Mouse (Mus musculus) 416B (cell line): ENCODE measurements around the gene Fam136a.
A peak's percentile ranks its signal among the peaks of the same experiment; 100 is the strongest.
"Not testable (repeated sequence)": the region's sequence is repeated elsewhere in the genome, so short reads cannot be mapped to it uniquely, and the experiment has no call there.

Experiments
- DNase-seq: peaks from one replicate; pipeline ENCODE4 v3.0.0; 2011; ENCODE audit warnings: low read depth

Gene Fam136a

DNA sequence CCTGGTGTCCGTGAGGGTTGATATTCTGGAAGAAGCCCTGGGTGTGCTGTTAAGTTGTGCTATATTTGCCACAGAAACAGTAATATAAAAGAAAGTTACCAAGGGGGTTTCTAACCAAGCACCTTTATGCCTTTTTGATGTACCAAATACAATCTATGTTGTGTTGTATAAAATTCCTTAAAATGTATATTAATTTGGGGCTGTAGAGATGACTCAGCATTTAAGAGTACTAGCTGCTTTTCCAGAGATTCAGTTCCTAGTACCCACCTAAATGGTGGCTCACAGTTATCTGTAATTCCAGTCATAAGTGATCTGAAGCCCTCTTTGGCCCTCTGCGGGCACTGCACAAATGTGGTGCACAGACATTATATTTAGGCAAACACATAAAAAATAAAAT, 1.4 kb downstream of the Fam136a start:
- DNase-seq = no peak

DNA sequence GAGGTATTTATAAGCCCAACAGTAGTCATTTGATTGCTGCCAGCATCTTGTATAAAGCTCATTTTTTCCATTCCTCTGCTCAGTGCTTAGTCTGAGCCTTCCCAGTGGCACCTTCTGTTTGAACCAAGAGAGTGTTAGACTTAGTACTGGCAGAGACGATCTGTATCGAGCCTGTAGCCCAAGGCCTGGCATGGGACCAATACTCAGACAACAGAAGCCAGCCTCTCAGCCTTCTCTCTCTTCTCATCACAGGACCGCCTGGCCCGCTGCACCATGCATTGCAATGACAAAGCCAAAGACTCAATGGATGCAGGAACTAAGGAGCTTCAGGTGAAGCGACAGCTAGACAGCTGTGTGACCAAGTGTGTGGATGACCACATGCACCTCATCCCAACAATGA, 3.0 kb downstream of the Fam136a start:
- no peak for DNase-seq

DNA sequence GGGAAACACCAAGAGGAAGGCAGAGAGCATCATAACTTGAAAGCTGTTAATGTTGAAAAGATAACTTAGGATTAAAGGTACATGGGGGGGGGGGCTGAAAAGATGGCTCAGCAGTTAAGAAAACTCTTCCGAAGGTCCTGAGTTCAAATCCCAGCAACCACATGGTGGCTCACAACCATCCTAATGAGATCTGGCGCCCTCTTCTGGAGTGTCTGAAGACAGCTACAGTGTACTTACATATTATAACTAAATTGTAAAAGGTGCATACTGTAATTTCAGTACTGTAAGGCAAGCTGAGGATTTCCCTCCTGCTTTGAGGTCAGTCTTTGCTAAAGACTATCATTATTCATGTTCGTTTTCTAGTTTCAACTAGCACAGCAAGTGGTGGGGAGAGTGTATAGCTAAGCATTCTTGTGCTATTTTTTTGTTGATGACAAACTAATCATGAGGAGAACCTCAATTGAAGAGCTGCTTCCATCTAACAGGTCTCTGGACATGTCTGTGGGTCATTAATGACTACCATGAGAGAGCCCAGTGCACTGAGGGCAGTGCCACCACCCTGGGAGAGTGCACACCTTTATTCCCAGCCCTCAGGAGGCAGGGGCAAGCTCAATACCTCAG, 4.8 kb downstream of the Fam136a start:
- DNase-seq = peak; percentile 73

DNA sequence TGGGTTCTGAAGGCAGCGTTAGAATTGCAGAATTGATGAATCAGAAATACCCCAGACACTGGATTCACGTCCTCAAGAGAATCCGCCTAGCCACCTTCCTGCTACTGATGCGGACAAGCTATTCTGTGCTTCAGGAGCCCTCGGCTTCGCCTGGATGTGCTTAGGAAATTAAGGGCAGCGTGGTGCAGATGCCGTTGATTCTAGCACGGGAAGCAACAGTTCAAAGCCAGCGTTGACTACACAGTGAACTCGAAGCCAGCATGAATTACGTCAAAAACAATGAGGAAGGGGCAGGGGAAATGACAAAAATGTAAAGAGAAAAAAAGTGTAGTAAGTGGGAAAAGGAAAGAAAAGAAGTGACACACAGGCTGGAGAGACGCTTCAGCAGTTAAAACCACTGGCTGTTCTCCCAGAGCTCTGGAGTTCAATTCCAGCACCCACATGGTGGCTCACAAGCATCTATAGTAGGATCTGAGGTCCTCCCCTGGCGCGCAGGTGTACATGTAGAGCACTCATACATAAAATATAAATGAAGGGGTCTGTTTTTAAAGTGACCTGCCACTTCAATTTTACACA, 5.4 kb downstream of the Fam136a start, which contains the start of gene Snrpg:
Gene Snrpg (plus strand): TSS at position 541 of the 576 bp plus-strand sequence.
- DNase-seq = no peak

DNA sequence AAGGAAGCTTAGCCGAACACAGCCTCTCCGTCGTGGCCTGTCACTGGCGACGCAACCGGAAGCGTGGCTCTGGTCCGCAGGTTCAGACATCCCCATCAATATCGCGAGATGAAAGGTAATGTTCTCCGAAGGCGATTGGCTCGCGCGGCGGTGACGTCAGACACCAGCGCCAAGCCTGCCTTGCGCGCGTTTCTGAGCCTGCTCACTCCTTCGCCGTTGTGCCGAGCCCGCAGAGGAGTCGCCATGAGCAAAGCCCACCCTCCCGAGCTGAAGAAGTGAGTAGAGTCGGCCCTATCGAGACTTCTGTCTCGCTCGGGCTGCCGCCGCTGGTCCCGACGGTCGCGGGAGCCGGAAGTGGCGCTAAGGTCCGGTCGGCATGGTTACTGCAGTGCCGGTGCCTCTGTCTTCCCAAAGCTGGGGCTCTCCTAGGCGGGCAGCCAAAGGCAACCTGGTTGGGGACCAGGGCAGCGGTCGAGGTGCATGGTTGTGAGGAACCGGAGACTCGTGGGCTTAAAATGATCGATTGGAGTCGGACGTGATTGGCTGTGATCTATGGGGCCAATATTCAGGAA, 6.0 kb downstream of the Fam136a start:
- peak; percentile 98 for DNase-seq

DNA sequence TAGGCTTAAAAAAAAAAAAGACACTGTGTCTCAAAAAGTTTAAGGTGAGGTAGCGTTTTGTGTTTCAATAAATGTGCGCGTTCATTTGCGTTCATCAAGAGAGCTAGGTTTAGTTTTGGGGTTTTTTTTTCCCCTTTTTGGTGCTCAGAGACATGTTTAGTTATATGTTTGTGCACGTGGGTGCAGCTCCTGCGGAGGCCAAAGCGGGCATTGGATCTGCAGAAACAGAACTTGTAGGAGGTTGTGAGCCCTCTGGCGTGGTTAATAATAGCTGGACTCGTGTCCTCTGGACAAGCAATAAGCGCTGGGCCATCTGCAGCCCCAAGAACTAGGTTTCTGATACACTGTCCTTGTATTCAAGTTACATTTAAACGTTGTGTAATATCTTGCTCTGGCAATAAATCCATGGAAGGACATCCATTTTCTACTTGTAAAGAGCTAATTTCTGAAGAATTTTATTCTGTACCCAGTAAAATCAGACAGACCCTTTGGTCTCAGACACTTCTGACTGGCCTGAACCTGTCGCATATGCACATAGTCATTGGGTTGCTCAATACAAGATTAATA, 6.6 kb downstream of the Fam136a start:
- DNase-seq = peak; percentile 48

DNA sequence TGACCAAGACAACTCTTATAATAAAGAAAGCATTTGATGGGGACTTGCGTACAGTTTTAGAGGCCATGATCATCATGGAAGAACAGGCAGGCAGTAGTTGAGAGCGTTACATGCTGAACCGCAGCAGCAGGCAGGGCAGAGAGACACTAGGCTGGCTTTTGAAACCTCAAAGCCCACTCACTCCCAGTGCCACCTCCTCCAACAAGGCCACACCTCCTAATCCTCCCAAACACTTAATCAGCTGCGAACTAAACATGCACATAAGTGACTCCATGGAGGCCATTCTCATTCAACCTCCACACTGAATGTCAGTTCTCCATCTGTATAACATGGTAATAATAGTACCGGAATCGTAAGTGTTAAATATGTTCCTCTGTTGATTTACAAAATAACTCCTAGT, 8.1 kb downstream of the Fam136a start:
- DNase-seq = no peak

DNA sequence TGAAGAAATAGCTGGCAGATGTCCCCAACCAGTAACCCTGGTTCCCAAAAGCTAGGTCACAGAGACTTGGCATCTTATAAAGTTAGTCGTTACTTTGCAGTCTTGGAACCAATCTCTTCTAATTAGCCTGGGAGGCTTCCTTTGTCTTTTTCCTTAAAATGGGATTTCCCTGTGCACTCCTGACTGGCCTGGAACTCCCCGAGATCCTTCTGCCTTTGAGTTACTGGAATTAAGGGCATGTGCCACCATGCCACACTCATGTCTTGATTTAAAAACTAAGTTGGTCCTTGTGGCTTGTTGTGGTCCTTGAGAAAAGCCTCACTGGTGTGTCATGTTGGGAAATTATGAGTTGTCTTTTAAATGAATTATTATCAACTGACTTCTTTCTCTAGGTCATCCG, 12.9 kb downstream of the Fam136a start:
- DNase-seq = no peak

DNA sequence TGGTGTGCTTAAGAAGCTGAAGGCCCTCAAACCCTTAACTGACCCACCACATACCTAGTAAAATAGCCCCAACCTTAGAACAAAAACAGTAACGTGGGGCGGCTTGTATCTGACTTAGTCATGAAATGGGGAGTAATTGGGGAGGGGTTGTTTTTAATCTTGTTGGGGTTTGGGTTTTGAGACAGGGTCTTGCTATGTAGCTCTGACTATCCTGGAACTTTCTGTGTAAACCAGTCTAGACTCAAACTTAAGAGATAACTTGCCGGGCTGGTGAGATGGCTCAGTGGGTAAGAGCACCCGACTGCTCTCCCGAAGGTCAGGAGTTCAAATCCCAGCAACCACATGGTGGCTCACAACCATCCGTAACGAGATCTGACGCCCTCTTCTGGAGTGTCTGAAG, 14.7 kb downstream of the Fam136a start:
- DNase-seq = not testable (repeated sequence)

DNA sequence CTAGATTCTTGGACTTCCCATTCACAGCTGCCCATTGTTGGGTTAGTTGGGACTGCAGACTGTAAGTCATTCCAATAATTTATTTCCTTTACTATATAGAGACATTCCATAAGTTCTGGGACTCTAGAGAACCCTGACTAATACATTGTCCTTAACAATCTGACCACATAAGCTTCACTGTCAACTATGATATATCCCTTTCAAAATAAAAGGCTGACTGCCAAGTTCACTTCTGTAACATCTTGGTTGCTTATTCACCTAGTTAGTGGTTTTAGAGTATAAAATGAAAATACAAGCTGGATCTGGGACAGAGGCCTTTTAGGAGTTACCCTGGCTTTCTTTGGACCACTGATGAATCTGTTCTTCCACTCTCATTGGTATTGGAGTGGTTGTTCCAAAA, 17.1 kb downstream of the Fam136a start:
- no peak for DNase-seq

DNA sequence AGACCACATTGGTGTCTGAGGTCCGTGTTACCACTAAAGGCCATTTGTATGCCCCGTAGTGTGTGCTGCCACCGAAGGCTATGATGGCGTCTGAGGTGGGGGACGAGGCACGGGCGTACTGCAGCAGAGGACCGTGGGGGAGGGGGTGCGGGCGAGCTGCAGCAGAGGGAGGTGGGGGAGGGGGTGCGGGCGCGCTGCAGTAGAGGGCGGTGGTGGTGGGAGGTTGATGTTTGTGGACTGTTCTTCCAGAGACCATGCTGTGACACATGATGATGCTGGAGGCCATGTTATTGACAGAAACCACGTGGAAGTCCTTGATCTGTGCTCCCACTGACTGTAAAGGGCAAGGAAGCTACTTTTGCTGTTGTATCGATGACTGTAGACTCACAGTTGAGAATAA, 17.9 kb downstream of the Fam136a start:
- DNase-seq = no peak

DNA sequence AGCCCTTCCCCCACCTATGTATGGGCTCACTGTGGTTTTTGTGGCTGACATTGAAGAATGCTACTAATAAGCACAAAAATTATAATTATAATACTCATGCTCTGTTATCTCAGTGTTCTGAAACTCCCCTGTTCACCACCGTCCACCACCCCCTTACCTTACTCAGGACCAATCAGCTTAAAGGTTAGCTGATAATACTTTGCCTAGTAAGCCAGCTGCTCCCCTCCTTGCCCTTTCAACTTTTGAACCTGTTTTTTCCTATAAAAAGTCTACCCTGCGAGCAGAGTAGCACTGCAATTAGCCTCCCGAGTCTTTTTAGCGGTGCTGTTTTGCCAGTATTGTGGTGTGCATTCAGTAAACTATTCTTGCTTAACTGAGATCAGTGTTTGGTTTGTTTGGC, 19.2 kb downstream of the Fam136a start:
- no peak for DNase-seq

DNA sequence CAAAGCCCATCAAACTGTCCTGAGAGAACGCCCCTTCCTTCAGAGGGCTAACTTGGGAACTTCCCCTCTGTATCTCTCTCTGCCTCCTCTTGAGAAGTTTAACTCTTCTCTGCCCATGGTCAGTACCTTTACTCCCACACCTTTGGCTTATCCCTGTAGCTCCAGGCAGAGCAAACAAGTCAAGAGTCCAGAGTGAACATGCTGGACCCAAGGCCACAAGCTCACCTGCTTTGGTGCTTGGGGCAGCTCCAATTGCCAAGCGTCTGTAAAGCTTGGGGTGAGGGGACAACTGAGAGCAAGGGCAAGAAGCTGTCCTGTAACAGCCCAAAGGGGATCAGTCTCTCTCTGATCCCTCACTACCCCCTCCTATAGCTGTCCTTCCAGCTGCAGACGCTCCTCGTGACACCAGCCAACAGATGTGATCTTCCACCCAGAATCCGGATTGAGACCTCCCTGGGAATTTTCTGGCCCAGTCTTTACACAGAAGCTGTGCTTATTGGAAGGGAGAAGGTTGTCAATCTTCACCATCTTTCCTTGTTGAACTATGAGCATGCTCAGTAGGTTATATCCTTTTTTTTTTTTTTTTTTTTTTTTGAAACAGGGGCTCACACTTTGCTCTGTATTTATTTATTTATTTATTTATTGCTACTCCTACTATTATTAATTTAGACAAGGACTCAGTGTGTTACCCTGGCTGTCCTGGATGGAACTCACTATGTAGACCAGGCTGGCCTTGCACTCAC, 20.1 kb downstream of the Fam136a start:
- no peak for DNase-seq

DNA sequence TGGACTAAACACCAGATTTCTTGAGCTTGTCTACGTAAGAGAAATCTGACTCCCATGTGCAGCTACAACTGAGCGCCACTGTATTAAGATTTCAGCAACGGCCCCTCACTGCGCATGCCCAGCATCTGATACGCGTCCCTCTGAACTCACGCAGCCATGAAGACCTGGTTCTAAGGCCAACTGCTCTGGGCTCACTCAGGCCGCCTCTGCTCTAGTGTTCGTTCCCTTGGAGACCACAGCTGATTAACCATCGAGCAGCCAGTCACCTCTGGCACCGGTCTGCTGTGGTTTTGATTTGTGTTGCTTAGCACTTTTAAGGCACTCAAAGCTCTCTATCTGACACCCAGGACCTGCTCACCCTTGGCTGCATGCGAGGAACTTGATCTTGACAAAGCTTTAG, 21.9 kb downstream of the Fam136a start:
- no peak for DNase-seq

DNA sequence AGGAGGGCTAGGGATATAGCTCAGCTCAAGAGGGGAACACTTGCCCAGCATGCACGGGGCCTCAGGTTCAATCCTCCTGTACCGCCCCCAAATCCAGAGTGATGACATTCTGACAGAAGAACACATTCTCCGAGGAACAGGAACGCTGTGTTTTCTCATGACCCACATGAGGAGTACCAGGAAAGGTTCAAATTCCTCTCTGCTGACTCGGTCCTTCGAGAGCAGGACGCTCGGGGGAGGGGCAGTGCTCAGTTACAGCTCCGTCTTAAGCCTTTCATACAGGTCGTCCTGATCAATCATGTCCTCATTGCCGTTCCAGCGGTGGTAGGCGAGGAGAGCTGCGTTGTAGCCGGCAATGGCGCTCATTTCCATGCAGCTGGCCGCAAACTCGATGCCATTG, 23.0 kb downstream of the Fam136a start:
- DNase-seq = no peak

DNA sequence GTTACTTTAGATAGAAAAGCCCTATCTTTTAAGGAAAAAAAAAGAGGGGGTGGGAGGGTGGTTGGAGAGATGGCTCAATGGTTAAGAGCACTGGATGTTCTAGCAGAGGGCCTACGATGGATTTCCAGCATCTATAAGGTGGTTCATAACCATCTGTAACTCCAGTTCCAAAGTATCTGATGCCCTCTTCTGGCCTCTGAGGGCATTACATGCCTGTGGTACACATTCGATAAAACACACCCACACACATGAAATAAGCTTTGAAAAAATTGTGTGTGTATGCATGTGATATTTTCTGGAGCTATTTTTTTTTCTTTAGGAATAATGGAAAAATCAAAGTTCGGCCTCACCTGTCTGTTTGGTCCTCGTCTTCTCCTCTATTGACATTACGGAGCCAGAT, 25.9 kb downstream of the Fam136a start:
- no peak for DNase-seq

DNA sequence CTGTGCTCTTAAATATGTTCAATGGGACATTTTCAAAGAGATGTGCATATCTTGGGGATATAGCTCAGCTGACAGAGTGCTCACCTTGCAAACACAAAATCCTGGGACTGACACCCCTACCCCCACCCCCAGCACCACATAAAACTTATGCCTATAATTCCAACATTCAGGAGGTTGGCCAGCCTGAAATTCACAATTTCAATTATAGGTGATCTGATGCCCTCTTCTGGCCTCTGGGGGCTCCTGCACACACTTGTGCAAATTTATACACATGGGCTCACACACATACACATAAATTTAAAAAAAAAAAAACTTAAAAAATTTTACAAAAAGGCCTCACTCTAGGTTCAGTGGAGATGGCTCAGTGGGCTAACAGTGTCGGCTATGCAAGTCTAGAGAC, 27.7 kb downstream of the Fam136a start:
- DNase-seq = no peak

DNA sequence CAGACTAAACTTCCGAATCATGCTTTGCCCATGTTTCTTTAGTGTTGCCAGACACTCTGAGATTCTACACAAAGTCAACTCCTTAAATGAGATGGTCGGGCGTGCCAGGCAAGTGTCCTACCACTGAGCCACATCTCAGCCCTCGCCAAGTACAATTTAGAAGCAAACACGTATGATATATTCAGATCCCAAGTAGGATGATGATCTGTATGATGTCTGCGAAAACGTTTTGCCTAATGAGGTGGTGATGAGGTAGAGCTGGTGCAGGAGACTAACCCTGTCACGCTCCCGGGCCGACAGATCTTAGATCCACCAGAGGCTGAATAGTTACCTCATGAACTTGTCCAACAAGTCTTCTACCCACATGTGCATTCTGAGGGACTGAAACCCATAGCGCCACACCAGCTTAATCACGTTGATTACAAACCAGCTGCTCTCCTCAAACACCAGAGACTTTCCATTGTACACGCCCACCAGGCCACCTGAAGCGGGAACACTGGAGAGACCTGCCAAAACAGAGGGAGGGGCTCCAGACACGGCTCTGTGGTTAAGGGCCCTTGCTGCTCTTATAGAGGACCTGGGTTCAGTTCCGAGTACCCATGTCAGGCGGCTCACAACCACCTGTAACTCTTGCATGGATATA, 28.8 kb downstream of the Fam136a start:
- no peak for DNase-seq

DNA sequence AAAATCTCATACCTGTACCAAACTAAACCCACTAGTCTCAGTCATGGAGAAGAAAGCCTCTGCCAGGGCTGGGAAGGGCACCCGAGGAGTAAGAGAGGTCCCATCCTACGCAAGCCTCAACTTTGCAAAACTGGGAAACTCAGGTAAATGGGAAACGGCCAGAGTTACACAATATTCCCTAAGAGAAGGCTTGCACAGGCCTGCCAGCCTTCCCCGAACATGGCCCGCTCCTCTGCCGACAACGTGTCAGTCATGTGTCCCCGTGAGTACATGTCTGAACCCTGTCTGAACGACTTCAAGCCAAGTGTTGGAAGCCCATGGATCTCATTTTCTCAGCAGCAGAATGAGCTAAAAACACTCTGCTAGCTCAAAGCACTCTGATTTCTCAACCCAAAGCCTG, 29.6 kb downstream of the Fam136a start:
- no peak for DNase-seq

DNA sequence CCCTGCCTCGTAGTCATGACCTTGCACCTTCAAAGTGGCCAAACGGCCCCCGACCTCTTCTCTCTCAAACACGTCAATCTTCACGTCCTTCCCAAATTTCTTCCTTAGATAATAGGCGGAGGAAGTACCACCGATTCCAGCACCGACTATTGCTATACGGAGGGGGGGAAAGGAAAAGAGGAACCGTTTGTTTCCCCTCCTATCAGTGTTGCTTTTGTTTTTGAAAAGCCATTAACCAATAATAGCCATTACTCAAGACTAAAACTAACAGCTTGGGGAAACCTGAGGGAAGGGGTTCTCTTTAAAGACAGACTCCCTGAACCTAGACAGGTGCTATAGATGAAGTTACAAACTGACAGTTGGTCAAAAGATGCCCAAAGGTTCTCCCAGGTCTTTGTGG, 30.5 kb downstream of the Fam136a start:
- peak; percentile 40 for DNase-seq

DNA sequence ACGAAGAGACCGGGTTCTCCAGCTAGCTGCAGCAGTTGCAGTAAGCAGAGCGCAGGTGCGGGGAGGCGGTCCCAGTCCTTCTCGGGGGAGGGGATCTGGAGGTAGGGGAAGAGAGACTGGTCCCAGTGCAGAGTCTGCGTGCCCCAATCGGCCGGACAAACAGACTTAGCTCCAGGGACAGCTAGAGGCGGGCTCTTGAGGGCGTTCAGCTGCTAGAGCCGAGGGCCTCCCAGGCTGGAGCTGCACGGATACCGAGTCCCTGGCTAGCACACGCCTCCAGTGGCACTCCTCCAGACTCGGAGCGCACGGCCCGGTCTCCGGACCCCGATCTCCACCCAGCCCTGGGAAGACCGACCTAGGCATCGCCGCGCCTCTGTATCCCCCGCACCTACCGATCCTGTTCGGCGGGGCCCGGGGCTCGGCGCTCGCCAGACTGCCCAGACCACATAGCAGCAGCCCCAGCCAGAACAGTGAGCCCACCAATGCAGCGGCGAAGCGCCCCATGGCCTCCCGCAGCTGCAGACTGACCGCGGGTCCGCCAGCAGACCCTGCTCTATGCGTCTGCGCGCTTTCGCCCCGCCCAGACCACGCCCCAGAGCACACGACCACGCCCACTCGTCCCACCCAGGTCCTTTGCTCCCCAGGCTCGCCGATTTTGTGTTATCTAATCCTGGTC, 31.3 kb downstream of the Fam136a start, which contains the start of gene Pcyox1:
Gene Pcyox1 (minus strand): TSS at position 574 of the 676 bp plus-strand sequence.
- peak; percentile 89 for DNase-seq
